Mouse (Mus musculus): ENCODE measurements at regions not wholly inside any gene's neighbourhood (a gene's known extent, or its start where the extent isn't known, plus 50 kb on each side); places are given as distances from the start of the nearest gene placed in this dataset.
"Not testable (repeated sequence)": the region's sequence is repeated elsewhere in the genome, so short reads cannot be mapped to it uniquely, and the experiment has no call there.

DNA sequence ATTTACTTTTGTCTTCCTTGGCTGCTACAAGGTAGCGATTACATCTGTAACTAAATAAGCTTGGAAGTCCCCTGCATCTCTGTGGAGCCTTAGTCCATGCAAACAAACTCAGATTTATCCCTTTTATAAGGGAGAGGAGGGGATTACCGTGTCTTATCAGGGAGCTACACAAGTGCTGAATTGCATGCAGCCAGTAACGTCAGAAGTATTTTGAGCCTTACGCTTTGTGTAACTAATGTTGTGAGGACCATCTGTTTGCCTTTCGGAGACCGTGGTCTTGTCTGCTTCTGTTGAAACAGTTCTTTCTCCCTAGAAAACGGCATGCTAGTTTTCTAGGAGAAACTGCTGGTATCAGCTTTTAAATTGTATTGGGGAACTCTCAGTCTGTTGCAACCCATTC lies 58.0 kb upstream of the Dmrta1 start:
- DNase-seq (ENCODE audit: low spot score in 2 of 2), result no peak

DNA sequence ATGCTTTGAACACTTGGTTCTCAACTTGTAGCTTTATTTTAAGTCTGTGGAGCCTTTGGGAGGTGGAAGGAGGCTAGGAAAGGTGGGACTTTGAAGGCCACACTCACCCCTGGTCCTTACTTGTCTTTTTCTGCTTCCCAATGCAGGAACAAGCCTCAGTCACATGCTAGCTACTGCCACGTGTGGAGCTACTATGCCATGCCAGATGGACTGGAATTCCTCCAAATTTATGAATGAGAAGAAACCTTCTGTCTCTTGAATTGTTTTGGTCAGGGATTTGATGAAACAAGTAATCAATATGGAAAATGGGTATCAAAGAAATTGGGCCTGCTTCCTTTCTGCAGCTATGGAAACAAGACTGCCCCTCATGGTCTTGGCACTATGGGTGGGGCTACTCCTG lies 74.5 kb upstream of the Dmrta1 start:
- no peak for DNase-seq (ENCODE audit: low spot score in 2 of 2)

DNA sequence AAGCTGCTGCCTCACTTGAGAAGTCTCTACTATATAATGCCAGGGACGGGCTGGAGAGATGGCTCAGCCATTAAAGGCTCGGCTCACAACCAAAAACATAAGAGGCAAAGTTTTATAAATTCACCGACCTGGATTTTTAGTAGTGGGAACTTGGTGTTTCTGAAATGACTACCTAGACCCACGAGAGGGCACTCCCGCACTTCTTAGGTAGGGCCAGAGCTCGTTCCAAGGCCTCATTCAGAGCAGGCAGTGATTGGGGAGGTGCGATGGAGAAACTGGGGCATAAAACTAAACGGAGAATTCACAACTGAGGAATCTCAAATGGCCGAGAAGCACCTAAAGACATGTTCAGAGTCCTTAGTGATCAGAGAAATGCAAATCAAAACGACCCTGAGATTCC lies 103.7 kb upstream of the Dmrta1 start:
- DNase-seq (ENCODE audit: low spot score in 2 of 2), result peak in 1 of 2 experiments; percentile 19

DNA sequence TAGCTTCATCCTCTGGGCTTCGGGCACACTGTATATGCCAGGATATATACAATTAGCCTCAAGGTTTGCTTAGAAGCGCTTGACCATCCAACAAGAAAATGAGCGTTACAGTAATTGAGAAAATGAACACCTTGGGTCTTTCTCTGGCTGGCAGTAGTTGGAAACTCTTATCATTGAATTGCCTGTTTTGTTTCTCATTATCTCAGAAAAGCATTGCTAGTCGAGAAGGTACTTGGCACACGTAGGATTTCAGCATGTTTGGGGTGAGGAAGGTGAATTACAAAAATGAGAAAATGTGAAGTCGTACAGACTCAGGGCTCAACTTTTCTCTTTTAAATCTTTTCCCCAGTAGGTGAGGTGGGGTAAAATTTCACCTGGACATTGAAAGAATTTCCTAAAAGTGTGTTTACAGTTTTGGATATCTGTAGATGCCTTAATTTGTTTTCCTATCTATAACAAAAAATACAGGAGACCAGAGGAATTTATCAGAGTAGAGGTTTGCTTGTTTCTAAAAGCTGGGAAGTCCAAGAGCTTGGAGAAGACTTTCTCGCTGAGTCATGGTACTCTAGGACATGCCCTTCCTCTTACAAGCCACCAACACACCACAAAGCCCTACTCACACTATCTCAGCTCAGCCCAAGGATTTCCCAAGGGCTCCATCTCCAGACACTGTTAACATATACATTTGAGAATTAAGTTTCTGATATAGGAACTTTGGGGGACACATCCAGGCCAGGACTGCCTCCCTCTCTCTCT lies 124.3 kb upstream of the Dmrta1 start:
- DNase-seq (ENCODE audit: low spot score in 2 of 2), result no peak

DNA sequence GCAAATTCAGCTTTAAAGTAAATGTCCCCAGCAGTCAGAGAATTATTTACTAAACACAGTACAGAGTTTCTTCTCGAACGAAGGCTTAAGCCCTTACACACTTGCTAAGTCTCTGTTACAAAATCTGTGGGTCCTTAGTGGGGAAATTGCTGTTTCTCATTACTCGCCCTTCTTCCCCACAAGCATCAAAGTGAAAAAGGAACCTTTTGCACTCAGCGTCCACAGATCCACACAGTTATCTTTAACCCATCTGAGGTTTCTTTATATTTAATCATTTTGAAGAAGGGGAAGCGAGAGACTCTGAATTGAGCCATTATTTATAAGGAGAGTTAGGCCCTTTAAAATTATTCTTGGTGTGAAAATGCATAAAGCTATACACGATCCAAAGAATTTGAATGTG lies 126.7 kb upstream of the Dmrta1 start:
- no peak for DNase-seq (ENCODE audit: low spot score in 2 of 2)

DNA sequence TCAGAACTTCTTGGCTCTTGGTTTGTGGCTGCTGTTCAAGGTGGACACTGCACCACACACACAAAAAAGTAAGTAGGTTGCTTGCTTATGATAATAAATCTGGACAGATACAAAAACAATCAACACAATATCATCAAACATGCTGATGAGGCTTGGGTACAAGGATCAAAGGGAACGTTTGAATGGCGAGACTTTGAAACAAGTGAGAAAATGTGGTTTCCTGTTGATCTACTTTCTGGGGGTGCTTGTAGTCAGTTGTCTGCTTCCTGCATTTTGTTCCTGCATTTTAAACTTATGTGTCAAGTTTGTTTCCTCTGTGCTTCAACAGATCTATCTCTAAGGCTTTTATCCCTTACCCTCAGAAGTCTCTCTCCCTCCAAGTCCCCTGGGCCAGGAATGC lies 128.7 kb upstream of the Dmrta1 start:
- no peak for DNase-seq (ENCODE audit: low spot score in 2 of 2)

DNA sequence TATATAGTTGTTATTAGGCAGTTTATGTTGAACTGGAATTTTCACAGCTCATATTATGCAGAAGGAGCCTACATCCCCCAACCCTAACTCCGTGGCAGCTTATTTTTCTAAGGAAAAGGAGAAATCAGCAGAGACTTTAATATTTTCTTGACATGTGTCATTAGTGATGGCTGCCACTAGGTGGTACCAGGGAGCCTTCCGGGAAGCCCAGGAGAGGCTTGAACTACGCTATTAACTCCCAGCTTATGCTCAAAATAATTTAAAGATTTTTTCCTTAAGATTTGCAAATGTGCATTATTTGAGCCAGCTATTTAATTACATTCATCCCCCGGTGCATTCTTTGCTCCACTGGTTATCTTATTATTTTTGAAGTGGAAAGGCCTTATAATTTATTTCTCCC lies 146.8 kb upstream of the Dmrta1 start:
- DNase-seq (ENCODE audit: low spot score in 2 of 2), result no peak

DNA sequence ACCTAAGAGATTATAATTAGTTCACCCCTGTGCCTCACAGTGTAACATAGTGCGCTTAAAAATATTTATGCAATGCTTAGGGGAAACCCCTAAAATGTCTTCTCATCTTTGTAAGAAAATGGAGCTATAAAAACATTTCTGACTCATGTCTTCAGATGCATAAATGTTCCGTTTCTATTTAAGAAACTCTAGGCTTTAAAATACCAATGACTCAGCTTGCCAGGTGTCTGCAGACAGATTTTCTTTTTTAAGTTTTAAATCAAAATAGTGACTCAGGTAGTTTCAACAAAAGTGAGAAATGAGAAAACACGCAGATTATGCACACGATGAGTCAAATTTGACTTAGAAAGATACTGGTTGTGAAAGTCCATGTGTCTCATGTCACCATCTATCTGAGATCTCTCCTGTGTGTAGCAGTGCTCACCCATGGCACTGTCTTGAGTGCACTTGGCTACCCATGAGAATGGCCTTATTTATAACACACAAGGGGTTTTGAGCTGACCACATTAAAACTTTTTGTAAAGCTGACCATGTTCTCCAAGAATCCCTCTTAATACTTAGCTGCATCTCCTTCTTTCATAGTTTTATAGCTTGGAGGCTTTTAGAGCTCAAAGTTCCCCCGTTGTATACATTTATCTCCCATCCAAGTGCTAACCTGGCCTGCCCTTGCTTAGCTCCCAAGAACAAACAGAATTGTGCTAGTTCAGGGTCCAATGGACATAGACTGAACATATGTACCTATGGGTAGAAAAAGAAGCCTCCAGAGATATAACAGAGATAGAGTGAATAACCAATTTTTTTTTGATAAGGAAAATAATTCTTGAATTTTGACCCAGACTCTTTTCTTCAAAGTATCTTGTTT lies 149.0 kb upstream of the Dmrta1 start:
- DNase-seq (ENCODE audit: low spot score in 2 of 2), result no peak

DNA sequence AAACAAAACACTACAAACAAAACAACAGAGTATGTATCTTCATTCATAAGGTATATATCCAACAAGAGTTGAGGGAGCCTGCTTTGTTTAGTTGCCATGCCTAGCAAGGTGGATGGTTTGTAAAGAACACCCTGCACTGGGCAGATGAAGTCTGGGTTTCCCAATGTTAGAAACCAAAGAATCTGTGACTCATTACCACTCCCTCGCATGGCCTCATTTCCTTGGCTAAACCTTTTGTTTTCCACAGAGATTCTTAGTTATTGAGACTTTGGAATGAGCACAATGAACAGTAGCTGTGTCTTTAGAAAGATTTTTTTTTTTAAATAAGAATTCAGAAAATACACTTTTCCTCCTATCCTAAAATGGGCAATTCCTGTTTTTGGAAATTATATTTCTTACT lies 151.3 kb upstream of the Dmrta1 start:
- DNase-seq (ENCODE audit: low spot score in 2 of 2), result no peak

DNA sequence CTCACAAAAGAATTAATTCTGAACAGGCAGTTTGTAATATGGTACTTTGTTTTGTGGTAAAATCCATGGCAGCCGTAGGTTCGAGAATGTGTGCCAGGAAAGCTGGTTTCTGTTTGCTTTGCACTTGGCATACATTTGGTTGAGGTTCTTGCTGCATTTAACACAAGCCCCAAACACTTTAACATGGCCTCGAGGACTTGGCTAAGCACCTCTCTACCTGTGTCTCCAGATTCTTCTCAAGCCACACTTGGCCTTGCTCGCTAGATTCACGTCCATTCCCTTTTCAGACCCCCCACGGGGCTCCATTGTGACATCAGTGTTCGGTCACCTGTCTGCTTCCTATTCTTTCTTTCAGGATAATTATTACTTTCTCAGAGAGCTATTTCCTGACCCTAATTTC lies 151.9 kb upstream of the Dmrta1 start:
- no peak for DNase-seq (ENCODE audit: low spot score in 2 of 2)

DNA sequence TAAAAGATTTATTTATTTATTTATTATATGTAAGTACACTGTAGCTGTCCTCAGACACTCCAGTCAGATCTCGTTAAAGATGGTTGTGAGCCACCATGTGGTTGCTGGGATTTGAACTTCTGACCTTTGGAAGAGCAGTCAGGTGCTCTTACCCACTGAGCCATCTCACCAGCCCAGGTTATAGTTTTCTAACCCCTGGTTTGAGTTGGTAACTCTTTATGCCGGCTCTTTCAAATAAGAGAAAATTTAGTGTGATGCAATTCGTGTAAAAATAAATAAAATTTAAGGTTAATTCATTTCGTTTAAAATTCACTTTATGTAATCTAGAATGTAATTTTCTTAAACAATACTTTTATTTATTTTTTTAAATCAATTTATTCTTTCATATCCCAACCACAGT lies 153.7 kb upstream of the Dmrta1 start:
- DNase-seq (ENCODE audit: low spot score in 2 of 2), result not testable (repeated sequence)

DNA sequence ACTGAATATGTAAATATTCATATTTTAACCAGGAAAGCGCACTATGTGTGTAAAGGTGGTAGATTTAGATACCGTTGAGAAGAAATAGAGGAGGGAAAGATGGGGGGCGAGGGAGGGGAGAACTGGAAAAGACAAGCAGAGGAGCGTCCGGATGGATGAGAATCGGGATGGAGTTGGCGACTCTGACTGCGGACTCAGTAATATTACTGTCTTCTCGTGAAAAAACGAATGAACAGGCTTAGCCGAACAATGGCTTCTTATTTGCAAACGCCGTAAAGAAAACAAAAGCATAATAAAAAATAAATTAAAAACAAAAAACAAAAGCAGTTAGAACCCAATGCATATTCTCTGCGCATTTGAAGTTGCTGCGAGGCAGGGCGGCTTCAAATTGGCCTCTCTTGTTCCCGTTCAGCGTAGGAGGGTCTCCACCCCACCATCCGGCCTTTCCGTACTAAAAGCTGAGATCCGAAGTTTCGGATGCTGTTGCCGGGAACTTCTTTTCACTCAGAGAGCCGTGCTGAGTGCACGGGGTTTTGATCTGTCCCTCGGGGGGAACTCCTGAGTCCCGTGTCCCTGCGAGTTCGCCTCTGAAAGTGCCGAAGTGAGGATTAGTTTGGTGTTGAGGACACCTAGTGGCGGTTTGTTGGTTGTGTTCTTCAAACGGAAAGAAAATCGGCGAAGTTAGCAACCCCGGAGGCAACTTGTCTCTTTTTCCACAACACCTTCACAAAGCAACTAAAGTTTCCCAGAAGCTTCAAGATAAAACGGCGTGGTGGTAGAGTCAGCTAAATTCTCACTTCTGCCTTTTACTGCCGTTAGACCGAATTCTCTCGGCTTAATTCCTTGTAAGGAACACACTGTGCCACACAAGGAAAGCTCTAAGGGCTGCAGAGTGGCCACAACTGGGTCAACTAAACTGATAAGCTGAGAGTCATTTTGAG lies 154.7 kb upstream of the Dmrta1 start:
- DNase-seq (ENCODE audit: low spot score in 2 of 2), result peak in 1 of 2 experiments; percentile 35

DNA sequence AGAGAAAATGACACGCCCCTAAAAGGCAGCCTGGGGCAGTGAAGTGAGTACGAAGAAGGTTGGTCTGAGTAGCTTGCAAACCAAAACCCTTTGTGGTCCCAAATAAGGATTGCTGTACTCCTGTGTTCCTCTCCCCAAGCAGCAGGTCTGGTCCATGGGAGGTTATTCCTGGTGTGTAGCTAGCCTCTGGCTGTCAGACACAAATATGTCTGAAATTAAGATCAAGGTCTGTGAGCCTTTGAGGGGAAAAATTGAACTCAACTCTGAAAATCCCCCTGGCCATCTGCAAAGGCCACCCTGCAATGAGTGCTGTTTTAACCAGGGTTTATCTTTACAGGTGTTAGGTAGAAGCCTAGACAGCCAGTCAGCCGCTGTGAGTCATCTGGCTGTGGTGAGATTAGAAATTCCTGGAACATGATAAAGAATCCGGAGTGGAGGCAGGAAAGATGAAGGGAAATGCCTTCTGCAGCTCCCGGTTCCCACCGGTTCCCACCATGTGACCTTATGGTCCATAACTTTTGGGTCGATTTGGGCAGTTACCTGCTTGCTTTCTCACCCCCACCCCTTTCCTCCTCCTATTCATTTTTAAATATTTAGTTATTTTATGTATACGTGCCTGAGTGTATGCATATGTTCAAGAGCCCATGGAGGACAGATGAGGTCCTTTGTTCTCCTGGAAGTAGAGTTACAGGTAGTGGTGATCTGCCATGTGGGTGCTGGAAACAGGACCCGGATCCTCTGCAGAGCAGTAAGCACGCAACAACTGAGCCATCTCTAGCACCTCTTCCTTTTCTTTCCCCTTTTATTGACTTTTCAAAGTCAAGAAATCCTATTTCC lies 155.6 kb upstream of the Dmrta1 start:
- no peak for DNase-seq (ENCODE audit: low spot score in 2 of 2)

DNA sequence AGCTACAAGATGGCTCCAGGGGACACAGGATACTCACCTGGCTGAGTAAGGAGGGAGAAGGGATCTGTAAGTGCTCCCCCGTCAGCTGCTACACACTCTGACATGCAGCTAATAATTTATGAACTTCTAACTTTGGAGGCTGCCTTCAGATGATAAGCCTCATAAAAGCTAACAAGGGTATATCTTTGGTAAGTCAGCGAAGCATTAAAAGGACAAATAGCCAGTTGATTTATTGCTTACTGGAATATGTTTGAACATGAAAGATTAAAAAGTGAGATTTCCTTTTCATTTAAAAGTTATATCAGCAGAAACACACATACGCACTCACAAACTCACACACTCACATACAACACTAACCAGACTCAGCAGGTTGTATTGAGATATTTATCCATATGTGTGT lies 161.2 kb upstream of the Dmrta1 start:
- no peak for DNase-seq (ENCODE audit: low spot score in 2 of 2)

DNA sequence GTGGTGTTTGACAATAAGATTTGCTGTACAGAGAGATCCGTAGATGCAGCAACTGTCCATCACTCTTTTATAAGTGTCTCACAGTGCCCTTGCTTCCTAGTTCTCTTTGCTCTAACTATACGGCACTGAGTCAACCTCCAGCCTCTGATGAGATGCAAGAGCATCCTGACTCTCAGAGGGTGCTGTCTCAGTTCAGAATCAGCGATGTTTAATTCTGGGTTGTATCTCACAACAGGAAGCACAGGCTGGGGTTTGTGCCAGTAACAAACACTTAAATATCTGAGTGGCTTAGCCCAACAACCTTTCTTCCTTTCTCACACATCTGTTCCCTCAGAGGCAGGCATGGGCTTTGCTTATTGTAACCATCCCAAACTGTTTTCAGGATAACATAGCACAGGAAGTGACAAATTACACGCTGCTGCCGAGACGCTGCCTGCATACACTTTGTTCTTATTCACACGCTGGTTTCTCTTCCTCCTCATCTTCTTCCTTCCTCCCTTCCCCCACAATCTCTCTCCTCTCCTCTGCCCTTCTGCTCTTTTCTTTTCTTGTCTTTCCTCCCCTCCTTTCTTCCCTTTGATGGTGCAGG lies 163.3 kb upstream of the Dmrta1 start:
- no peak for DNase-seq (ENCODE audit: low spot score in 2 of 2)

DNA sequence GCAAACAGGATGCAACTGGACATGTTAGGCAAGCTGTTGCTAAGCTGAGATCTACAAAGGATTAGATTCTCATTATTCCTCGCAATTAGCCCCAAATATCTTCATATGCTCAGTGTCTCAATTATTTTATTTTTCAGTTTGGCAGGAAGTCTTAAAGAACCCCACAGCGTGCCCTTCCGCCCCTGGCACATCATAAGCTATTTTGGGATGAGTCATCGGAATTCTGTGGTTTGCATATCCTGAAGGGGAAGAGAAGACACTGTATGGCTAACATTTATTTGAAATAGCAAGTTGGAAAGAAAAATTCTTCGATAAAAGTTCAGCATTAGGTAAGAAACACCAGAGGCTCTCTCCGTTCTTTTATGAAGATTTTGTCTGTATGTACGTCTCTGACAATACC lies 164.3 kb upstream of the Dmrta1 start:
- no peak for DNase-seq (ENCODE audit: low spot score in 2 of 2)

DNA sequence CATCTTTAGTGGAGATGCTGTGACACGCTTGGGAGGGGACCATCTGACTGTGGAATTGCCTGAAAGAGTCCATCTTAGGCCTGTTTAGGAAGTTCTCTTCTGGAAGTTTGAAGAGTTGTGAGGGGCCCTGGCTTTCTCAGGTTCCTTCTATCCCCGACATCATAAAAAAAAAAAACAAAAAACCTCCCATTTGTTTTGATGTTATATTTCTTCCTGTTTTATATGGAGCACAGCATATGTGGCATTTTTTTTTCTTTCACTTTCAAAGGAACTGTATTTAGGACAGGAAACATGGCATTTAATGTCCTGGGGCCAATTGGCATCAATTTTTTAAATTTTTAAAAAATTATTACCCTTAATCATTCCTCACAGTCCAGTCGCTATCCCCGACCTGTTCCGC lies 168.6 kb upstream of the Dmrta1 start:
- no peak for DNase-seq (ENCODE audit: low spot score in 2 of 2)

DNA sequence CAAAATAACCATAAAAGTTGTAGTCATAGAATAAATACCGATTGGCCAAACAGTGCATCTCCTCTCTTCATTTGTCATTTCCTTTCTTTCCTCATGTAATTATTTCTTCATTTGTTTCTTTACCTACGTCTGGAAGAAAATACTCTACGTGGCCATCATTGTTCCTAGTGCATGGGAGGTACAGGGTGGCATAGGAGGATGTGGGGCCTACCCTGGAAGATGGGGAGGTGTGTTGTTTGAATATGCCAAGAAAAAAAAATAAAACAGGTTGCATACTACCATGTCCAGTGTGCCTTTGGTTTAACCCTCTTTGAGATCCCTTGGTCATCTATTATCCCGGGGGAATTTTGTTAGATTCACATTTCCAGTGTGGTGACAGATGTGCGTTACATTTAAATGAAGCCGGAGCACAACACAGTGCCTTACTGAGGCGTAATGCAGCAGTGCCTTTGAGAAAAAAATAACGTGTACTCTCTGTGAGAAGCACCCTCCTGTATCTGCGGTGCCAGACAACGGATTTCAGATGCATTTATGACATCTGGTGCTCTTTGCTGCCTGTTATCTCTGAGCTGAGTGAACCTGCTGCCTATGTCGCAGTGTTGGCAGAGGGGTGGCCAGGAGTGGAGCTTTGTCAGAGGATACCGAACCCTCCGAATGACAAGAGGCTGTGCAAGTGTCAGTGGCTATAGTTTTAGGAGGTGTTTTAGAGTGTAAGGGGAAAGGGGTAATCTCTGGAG lies 169.4 kb upstream of the Dmrta1 start:
- DNase-seq (ENCODE audit: low spot score in 2 of 2), result no peak

DNA sequence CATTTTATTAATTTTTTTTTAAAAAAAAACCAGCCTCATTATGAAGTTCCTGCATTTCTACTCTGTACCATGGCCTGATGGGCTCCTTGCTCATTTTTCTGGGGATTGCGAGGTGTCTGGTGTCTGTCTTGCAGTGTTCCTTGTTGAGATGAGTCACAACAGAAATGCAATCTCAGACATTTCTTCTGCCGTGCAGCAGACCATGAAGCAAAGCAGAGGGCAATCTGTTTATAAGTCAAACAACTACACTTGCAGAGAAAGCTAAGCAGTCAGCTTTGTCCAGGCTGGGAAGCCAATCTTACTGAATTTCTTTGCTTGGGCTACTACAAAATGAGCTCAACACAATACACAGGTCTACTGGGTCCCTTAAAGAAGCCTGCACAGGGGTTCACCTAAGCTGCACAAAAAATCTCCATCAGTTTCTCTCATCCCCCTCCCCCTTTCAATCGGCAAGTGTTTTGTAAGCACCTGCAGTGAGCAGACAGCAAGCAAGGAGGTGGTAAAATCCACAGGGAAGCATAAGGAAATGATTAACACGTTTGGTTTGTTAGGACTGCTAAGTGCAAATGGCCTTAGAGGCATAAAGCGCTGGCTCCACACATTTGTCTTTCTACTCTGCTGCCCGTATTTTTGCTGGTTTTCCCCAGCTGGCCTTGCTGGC lies 171.0 kb upstream of the Dmrta1 start:
- DNase-seq (ENCODE audit: low spot score in 2 of 2), result no peak
